Mouse (Mus musculus) CH12.LX (cell line): Measurements from ENCODE around the gene Prcc.

Experiments
- CTCF ChIP-seq, 2 experiments: IDR thresholded peaks in 1 of 2; conservative IDR thresholded peaks in 1 of 2; 2 replicates each; pipeline ENCODE4 v1.5.1; 2011 to 2012; ENCODE audit warnings: low read depth in 2 of 2, low read length in 2 of 2, improper control_type of control experiment in 1 of 2, inconsistent platforms in 1 of 2, mild to moderate bottlenecking in 1 of 2, moderate library complexity in 1 of 2
- MYC ChIP-seq: IDR thresholded peaks from 2 replicates; pipeline ENCODE4 v1.6.1; 2011; ENCODE audit warnings: low read depth, mild to moderate bottlenecking, improper control_type of control experiment, low read length
- POLR2A ChIP-seq: IDR thresholded peaks from 2 replicates; pipeline ENCODE4 v1.6.1; 2011; ENCODE audit warnings: low read depth, mild to moderate bottlenecking, improper control_type of control experiment, low read length
- RAD21 ChIP-seq: IDR thresholded peaks from 2 replicates; pipeline ENCODE4 v1.6.1; 2011; ENCODE audit warnings: low read depth, mild to moderate bottlenecking, low read length, improper control_type of control experiment, moderate library complexity

- TF ChIP-seq MYC = no peak
- no peak for TF ChIP-seq POLR2A
- no peak for TF ChIP-seq CTCF (conservative IDR thresholded peaks at IDR 0.05 in 1 of 2, IDR thresholded peaks at IDR 0.05 in 1 of 2; ENCODE audit: low read depth in 2 of 2, low read length in 2 of 2)
- no peak for TF ChIP-seq RAD21
Observed at GRCm38 (mm10) chr3:87907906-87908305, 22.5 kb upstream of the Prcc start.
